Mouse (Mus musculus): ENCODE data around the gene Rfc3.
"Not testable (repeated sequence)": the region's sequence is repeated elsewhere in the genome, so short reads cannot be mapped to it uniquely, and the experiment has no call there.

The Rfc3 gene

GRCm38 (mm10) chr5:151650700-151651410 is at the start of gene Rfc3:
Gene Rfc3, minus strand, starts transcription at chr5:151651242.
- DNase-seq (ENCODE audit: low read depth), result peak; percentile 97

- DNase-seq (ENCODE audit: low read depth), result not testable (repeated sequence)
Measured at GRCm38 (mm10) chr5:151693636-151694035, 42.6 kb upstream of the Rfc3 start.

GRCm38 (mm10) chr5:151686606-151687525 is 35.8 kb upstream of the Rfc3 start:
- peak; percentile 88 for DNase-seq (ENCODE audit: low read depth)

GRCm38 (mm10) chr5:151662207-151662606 is 11.2 kb upstream of the Rfc3 start:
- DNase-seq (ENCODE audit: low read depth), result no peak

- no peak for DNase-seq (ENCODE audit: low read depth)
Measured at GRCm38 (mm10) chr5:151651411-151651784, 356 bp upstream of the Rfc3 start.

GRCm38 (mm10) chr5:151644845-151645244 is 6.2 kb downstream of the Rfc3 start:
- peak; percentile 48 for DNase-seq (ENCODE audit: low read depth)

- no peak for DNase-seq (ENCODE audit: low read depth)
Measured at GRCm38 (mm10) chr5:151642867-151643266, 8.2 kb downstream of the Rfc3 start.

- no peak for DNase-seq (ENCODE audit: low read depth)
Measured at GRCm38 (mm10) chr5:151642102-151642501, 8.9 kb downstream of the Rfc3 start.

- no peak for DNase-seq (ENCODE audit: low read depth)
Measured at GRCm38 (mm10) chr5:151605921-151606320, 45.1 kb downstream of the Rfc3 start, which contains the start of gene Vmn2r18. Gene Vmn2r18, minus strand, starts transcription at chr5:151606021.

GRCm38 (mm10) chr5:151601696-151602095 is 49.3 kb downstream of the Rfc3 start:
- DNase-seq (ENCODE audit: low read depth), result no peak

Measured in NIH3T3 (cell line).